Mouse (Mus musculus) hindbrain, postnatal 0 days (tissue): Measurements from ENCODE around the gene Ppia. TPM values are rescaled to one million over a fixed set of nuclear protein-coding genes. Genes with fewer than 3 reads are reported as not detected.
A peak's percentile ranks its signal among the peaks of the same experiment; 100 is the strongest.

ENCODE experiments used
- ATAC-seq: fragments of 200-750 bp; cut with Nextera tagmentation; 2 replicates; pipeline ENCODE4 v1.8.0; 2017; ENCODE audit warnings: mild to moderate bottlenecking, moderate TSS enrichment, moderate library complexity
- DNase-seq: peaks from one replicate; pipeline ENCODE4 v3.0.0-alpha.2; 2015; ENCODE audit warnings: low spot score
- H3K27ac ChIP-seq: fragments of 300-500 bp; sonication (generic); 2 replicates; pipeline ENCODE4 v1.5.1; 2014; ENCODE audit warnings: mild to moderate bottlenecking
- H3K27me3 ChIP-seq: fragments of 300-500 bp; sonication (generic); 2 replicates; pipeline ENCODE4 v1.6.1; 2014; ENCODE audit warnings: low read length, mixed read lengths; ENCODE audit not compliant: insufficient read depth
- H3K36me3 ChIP-seq: fragments of 300-500 bp; sonication (generic); 2 replicates; pipeline ENCODE4 v1.6.1; 2014; ENCODE audit warnings: low read length, mixed read lengths; ENCODE audit not compliant: insufficient read depth
- H3K4me1 ChIP-seq: fragments of 300-500 bp; sonication (generic); 2 replicates; pipeline ENCODE4 v1.6.1; 2014; ENCODE audit warnings: antibody characterized with exemption, low read length, mixed read lengths; ENCODE audit not compliant: insufficient read depth
- H3K4me2 ChIP-seq: fragments of 300-500 bp; sonication (generic); 2 replicates; pipeline ENCODE4 v1.6.1; 2014; ENCODE audit warnings: low read depth, mild to moderate bottlenecking, low read length, moderate library complexity, mixed read lengths
- H3K4me3 ChIP-seq: fragments of 300-500 bp; sonication (generic); 2 replicates; pipeline ENCODE4 v1.5.1; 2014; ENCODE audit warnings: low read length
- H3K9ac ChIP-seq: fragments of 300-500 bp; sonication (generic); replicated peaks from 2 replicates; pipeline ENCODE4 v1.6.1; 2014; ENCODE audit warnings: mild to moderate bottlenecking, low read length, moderate library complexity, mixed read lengths
- H3K9me3 ChIP-seq: fragments of 300-500 bp; sonication (generic); 2 replicates; pipeline ENCODE4 v1.6.1; 2016; ENCODE audit warnings: low read length, mixed read lengths
- CTCF ChIP-seq: IDR thresholded peaks from 2 replicates; pipeline ENCODE4 v1.5.1; 2016; ENCODE audit warnings: antibody characterized with exemption, control low read depth, low read depth
- WGBS: fragments of 180-500 bp; shearing (Covaris S2); extraction: QIAGEN DNeasy Blood & Tissue Kit; methylation state at CpG from one replicate; pipeline ENCODE4 v1.1.7; 2014; 5-methylcytosine and 5-hydroxymethylcytosine counted together
- polyA plus RNA-seq: library from polyadenylated mRNA; unstranded; fragments of >200 nt; fragmentation: Nextera tagmentation; extraction: Ambion mirVana; gene quantifications from 2 replicates; pipeline ENCODE4 v1.2.1, GENCODE M21; 2015
- total RNA-seq: library from RNA; depleted of rRNA; stranded (reverse); fragments of >200 nt; gene quantifications from 2 replicates; pipeline ENCODE4 v1.2.3, GENCODE M21; 2014

Gene Ppia
- total and polyA plus RNA-seq, 2 experiments from 2014 or later = 2,267 to 5,475 TPM

DNA sequence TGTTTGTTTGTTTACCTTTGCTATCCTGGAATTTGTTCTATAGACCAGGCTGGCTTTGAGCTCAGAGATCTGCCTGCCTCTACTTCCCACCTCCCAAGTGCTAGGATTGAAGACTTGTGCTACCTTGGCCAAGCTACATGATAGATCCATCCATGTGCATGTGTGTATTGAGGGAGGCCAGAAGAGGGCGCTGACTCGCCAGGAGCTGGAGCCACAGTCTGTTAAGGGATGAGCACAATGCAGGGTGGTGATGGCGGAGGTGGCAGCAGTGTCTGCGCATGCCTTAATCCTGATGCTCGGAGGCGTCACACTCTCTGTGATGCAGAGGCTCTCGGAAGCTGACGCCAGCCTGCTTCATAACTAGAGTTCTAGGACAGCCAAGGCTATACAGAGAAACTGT lies 21.2 kb downstream of the Ppia start:
- 61% methylated on average over 8 of the region's 8 CpGs for whole genome bisulfite sequencing
- Histone ChIP-seq H3K4me2 (no peak overlapping the region), H3K9ac (no peak overlapping the region), H3K36me3 (peaks cover 17% of the 10 kb centered on the region; the same call in 1 of the 2 replicates), H3K9me3 (no peaks in the 10 kb centered on the region), H3K4me1 (no peaks in the 10 kb centered on the region), H3K4me3 (no peak overlapping the region), H3K27ac (no peak overlapping the region), H3K27me3 (no peaks in the 10 kb centered on the region)
- ATAC-seq = peak; percentile 76
- peak; percentile 71 for TF ChIP-seq CTCF
- peak; percentile 61 for DNase-seq

DNA sequence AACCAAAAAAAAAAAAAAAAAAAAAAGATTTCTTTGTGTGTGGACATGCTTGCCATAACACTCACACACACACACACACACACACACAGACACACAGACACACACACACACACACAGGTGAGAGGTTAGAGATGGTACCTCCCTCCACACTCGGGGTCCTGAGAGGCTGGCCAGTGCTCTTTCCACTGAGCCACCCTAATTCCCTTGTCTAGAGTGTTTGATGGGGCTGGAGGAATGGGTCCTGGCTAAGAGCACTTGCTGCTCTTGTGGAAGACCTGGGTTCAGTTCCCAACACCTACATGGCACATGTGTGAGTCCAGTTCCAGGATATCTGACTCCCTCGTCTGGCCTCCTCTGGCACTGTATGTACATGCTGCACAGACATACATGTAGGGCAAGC lies 22.4 kb downstream of the Ppia start:
- ATAC-seq = no peak
- H3K27ac ChIP-seq = no peak overlapping the region
- TF ChIP-seq CTCF = no peak
- peaks cover 12% of the 10 kb centered on the region; the same call in 1 of the 2 replicates for H3K36me3 ChIP-seq
- no peak overlapping the region for H3K4me2 ChIP-seq
- no peaks in the 10 kb centered on the region for H3K4me1 ChIP-seq
- H3K4me3 ChIP-seq = no peak overlapping the region
- DNase-seq = no peak
- no peaks in the 10 kb centered on the region for H3K9me3 ChIP-seq
- no peaks in the 10 kb centered on the region for H3K27me3 ChIP-seq
- H3K9ac ChIP-seq = no peak overlapping the region
- WGBS = 94% methylated on average over 2 of the region's 2 CpGs

DNA sequence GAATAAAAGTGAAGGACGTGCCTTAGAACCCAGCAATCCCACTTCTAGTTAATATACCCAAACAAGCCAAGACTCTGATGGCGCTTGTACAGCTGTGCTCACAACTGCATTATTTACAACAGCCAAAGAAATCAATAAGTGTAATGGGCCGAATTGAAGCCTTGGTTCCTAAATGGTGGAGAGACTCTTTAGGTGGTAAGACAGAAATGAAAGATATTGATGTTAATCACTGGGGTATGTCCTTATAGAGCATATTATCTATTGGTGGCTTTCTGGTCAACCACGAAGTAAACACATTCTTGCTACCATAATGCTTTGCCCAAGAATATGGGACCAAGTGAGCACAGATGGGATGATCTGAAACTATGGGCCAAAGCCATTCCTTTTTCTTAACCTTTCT lies 24.9 kb downstream of the Ppia start:
- 94% methylated on average over 4 of the region's 4 CpGs for WGBS
- ATAC-seq = no peak
- H3K4me1 ChIP-seq = no peaks in the 10 kb centered on the region

DNA sequence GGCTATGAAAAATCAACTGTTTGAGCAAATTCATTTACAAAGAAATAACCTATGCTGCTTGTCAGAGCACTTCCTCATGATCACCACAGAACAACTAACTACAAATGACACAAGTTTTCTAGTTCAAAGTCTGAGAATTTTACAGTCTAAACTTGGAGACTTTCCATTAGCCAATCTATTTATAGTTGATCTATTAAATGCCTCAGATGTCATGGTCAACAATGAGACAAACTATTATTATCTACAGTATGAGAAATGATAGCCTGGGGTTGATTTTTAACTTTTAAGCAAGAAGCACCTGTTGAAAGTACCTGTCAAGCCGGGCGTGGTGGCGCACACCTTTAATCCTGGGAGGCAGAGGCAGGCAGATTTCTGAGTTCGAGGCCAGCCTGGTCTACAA lies 27.3 kb downstream of the Ppia start:
- TF ChIP-seq CTCF = no peak
- H3K9ac ChIP-seq = no peak overlapping the region
- DNase-seq (no peak), ATAC-seq (no peak)
- H3K9me3 ChIP-seq = no peaks in the 10 kb centered on the region
- no peak overlapping the region for H3K27ac ChIP-seq
- WGBS = 96% methylated on average over 4 of the region's 4 CpGs
- H3K27me3 ChIP-seq = no peaks in the 10 kb centered on the region
- H3K4me2 ChIP-seq = no peak overlapping the region
- no peak overlapping the region for H3K4me3 ChIP-seq
- no peaks in the 10 kb centered on the region for H3K4me1 ChIP-seq
- H3K36me3 ChIP-seq = peaks cover 7% of the 10 kb centered on the region; the same call in 1 of the 2 replicates

More for the DNA sequence above, 24.9 kb downstream of the Ppia start:
- no peak for TF ChIP-seq CTCF
- Histone ChIP-seq H3K4me2 (no peak overlapping the region), H3K4me3 (no peak overlapping the region), H3K27ac (no peak overlapping the region), H3K9me3 (no peaks in the 10 kb centered on the region), H3K27me3 (no peaks in the 10 kb centered on the region), H3K9ac (no peak overlapping the region), H3K36me3 (peaks cover 12% of the 10 kb centered on the region; the same call in 1 of the 2 replicates)
- DNase-seq = no peak

DNA sequence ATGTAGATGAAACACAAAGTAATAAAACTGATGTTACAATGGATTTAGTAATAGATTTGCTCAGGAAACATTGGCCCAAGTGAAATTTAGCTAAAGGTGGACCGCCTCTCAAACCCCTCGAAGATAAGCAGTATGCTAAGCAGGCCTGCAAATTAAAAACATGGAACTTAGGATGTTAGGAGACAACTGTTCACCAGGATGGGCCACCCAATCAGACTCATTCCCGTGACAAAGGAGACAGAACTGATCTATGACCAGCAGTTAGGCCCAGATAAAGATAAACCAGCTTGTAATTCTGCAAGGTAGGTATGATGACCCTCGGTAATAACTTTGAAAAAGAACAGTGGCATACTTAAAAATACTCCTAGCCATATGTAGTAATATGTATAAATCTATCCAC lies 27.9 kb downstream of the Ppia start:
- peak overlapping the region; percentile 73 for H3K4me2 ChIP-seq
- H3K27me3 ChIP-seq = no peaks in the 10 kb centered on the region
- WGBS = 46% methylated on average over 4 of the region's 4 CpGs
- peaks cover 7% of the 10 kb centered on the region; the same call in 1 of the 2 replicates for H3K36me3 ChIP-seq
- DNase-seq (no peak), ATAC-seq (no peak)
- peak overlapping the region; percentile 92 for H3K27ac ChIP-seq
- H3K4me1 ChIP-seq = no peaks in the 10 kb centered on the region
- TF ChIP-seq CTCF = no peak
- H3K9me3 ChIP-seq = no peaks in the 10 kb centered on the region
- H3K9ac ChIP-seq = peak overlapping the region; percentile 80; the same call in 1 of the 2 replicates
- H3K4me3 ChIP-seq = peak overlapping the region; percentile 88

- peaks cover 5% of the 10 kb centered on the region; the same call in 1 of the 2 replicates for H3K36me3 ChIP-seq
- under 1% methylated on average over 10 of the region's 10 CpGs for WGBS
- DNase-seq (no peak), ATAC-seq (no peak)
- H3K4me2 ChIP-seq = peak overlapping the region; percentile 73
- no peak for TF ChIP-seq CTCF
- H3K9ac ChIP-seq = peak overlapping the region; percentile 80
- H3K9me3 ChIP-seq = no peaks in the 10 kb centered on the region
- peak overlapping the region; percentile 88 for H3K4me3 ChIP-seq
- no peaks in the 10 kb centered on the region for H3K4me1 ChIP-seq
- H3K27ac ChIP-seq = peak overlapping the region; percentile 92
- no peaks in the 10 kb centered on the region for H3K27me3 ChIP-seq
These were observed 28.5 kb downstream of the Ppia start for GRCm38 (mm10) chr11:6443727-6444076.

DNA sequence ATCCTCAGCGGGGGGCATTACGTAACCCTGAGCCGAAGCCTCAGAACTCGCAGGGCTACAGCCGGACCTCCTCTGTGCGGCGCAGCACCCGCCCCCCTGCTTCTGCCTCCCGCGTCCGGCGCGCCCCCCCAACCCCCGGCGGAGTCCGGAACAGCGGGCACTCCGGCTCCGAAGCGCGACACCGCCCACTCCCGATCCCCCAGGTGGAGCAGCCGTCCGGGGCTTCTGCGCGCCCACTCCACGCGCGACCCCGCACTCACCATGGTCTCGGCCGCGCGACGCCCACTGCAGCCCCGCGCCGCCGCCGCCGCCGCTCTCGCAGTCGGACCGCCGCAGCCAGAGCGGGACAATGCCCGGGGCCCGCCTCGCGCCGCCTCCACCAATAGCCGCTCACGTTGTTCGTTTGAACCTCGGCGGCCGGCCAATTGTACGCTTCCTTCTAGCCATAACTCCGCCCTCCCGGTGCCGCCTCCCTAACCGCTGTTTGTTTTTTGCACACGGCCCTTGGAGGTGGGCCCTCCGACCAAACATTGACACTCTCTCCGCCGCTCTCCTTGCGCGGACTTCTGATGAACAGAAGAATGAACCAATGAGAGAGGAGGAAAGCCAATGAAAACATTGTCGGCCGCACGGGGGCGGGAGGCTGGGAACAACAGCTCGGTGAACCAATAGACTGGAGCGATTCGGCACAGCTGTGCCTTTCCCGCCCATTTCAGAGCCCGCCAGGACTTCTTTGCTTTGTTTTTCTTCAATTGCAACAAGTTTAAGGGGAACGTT lies 29.0 kb downstream of the Ppia start, which contains the start of gene H2afv:
Gene H2afv (minus strand): TSS at position 367 of the 777 bp plus-strand sequence.
- H3K9me3 ChIP-seq = no peaks in the 10 kb centered on the region
- TF ChIP-seq CTCF = peak; percentile 50
- ATAC-seq = peak; percentile 100
- H3K27ac ChIP-seq = peak within 1 kb of the TSS; percentile 92
- peak within 1 kb of the TSS; percentile 80 for H3K9ac ChIP-seq
- H3K36me3 ChIP-seq = no peaks in the 10 kb centered on the region; the same call in 1 of the 2 replicates
- no peaks in the 10 kb centered on the region for H3K27me3 ChIP-seq
- peak within 1 kb of the TSS; percentile 73 for H3K4me2 ChIP-seq
- peak within 1 kb of the TSS; percentile 88 for H3K4me3 ChIP-seq
- peak; percentile 100 for DNase-seq
- under 1% methylated on average over 70 of the region's 80 CpGs for WGBS
- no peaks in the 10 kb centered on the region for H3K4me1 ChIP-seq
